Mouse (Mus musculus): Measurements from ENCODE around the gene Mrm2. TPM values are rescaled to one million over a fixed set of nuclear protein-coding genes. Genes with fewer than 3 reads are reported as not detected.

Mrm2 gene
- polyA plus RNA-seq (2015; fragmentation: Illumina TruSeq; extraction: RNeasy Lipid Tissue Mini Kit (QIAGEN cat#74804); ENCODE audit: insufficient read depth, low read depth, low replicate concordance), result 1.6 TPM

GRCm38 (mm10) chr5:140331615-140332512 lies at the start of gene Mrm2:
Gene Mrm2, minus strand, starts transcription at chr5:140331898.

GRCm38 (mm10) chr5:140321042-140321755 lies 10.5 kb downstream of the Mrm2 start, which contains the start of the genes Mad1l1 and Nudt1:
Gene Mad1l1, minus strand, starts transcription at chr5:140321552.
Gene Nudt1, plus strand, starts transcription at chr5:140321656.

Other genes with a start within 250 kb of the Mrm2 start
- 2.8 TPM for gene Mad1l1, start 10.3 kb downstream of the Mrm2 start, polyA plus RNA-seq (2015; fragmentation: Illumina TruSeq; extraction: RNeasy Lipid Tissue Mini Kit (QIAGEN cat#74804); ENCODE audit: insufficient read depth, low read depth, low replicate concordance)
- 2.8 TPM for gene Nudt1, start 10.2 kb downstream of the Mrm2 start, polyA plus RNA-seq (2015; fragmentation: Illumina TruSeq; extraction: RNeasy Lipid Tissue Mini Kit (QIAGEN cat#74804); ENCODE audit: insufficient read depth, low read depth, low replicate concordance)
- gene Snx8, start 57.4 kb upstream of the Mrm2 start, polyA plus RNA-seq (2015; fragmentation: Illumina TruSeq; extraction: RNeasy Lipid Tissue Mini Kit (QIAGEN cat#74804); ENCODE audit: insufficient read depth, low read depth, low replicate concordance), result 6.2 TPM
- gene Eif3b, start 87.4 kb upstream of the Mrm2 start, polyA plus RNA-seq (2015; fragmentation: Illumina TruSeq; extraction: RNeasy Lipid Tissue Mini Kit (QIAGEN cat#74804); ENCODE audit: insufficient read depth, low read depth, low replicate concordance), result 41.8 TPM
- not detected for gene Gm4869, start 113.7 kb upstream of the Mrm2 start, polyA plus RNA-seq (2015; fragmentation: Illumina TruSeq; extraction: RNeasy Lipid Tissue Mini Kit (QIAGEN cat#74804); ENCODE audit: insufficient read depth, low read depth, low replicate concordance)
- 6.8 TPM for gene Chst12, start 173.7 kb upstream of the Mrm2 start, polyA plus RNA-seq (2015; fragmentation: Illumina TruSeq; extraction: RNeasy Lipid Tissue Mini Kit (QIAGEN cat#74804); ENCODE audit: insufficient read depth, low read depth, low replicate concordance)
- not detected for gene Grifin, start 233.2 kb upstream of the Mrm2 start, polyA plus RNA-seq (2015; fragmentation: Illumina TruSeq; extraction: RNeasy Lipid Tissue Mini Kit (QIAGEN cat#74804); ENCODE audit: insufficient read depth, low read depth, low replicate concordance)

Measured in pancreas, adult 10 weeks (tissue).